Mouse (Mus musculus): ENCODE results near the gene Heg1. TPM values are rescaled to one million over a fixed set of nuclear protein-coding genes. Genes with fewer than 3 reads are reported as not detected.

The Heg1 gene
- polyA plus RNA-seq, 2 experiments from 2014 or later: 27.0 to 32.0 TPM

- ATAC-seq: no peak
These were observed 61.3 kb downstream of the Heg1 start for GRCm38 (mm10) chr16:33745457-33745856.

GRCm38 (mm10) chr16:33746074-33746676 lies 62.0 kb downstream of the Heg1 start:
- ATAC-seq: no peak

GRCm38 (mm10) chr16:33747346-33747954 lies 63.3 kb downstream of the Heg1 start:
- peak; percentile 57 for ATAC-seq

GRCm38 (mm10) chr16:33747994-33748393 lies 63.8 kb downstream of the Heg1 start:
- no peak for ATAC-seq

GRCm38 (mm10) chr16:33751152-33751551 lies 67.0 kb downstream of the Heg1 start:
- peak; percentile 5 for ATAC-seq

- peak; percentile 84 for ATAC-seq
These were observed 67.4 kb downstream of the Heg1 start for GRCm38 (mm10) chr16:33751590-33751989.

GRCm38 (mm10) chr16:33752904-33753578 lies 68.9 kb downstream of the Heg1 start:
- ATAC-seq: no peak

GRCm38 (mm10) chr16:33755293-33755692 lies 71.1 kb downstream of the Heg1 start:
- ATAC-seq: no peak

GRCm38 (mm10) chr16:33755961-33756360 lies 71.8 kb downstream of the Heg1 start:
- ATAC-seq: no peak

GRCm38 (mm10) chr16:33756396-33756795 lies 72.2 kb downstream of the Heg1 start:
- ATAC-seq: no peak

- no peak for ATAC-seq
These were observed 75.0 kb downstream of the Heg1 start for GRCm38 (mm10) chr16:33759207-33759606.

- no peak for ATAC-seq
These were observed 76.4 kb downstream of the Heg1 start for GRCm38 (mm10) chr16:33760542-33760941.

- ATAC-seq: no peak
These were observed 76.8 kb downstream of the Heg1 start for GRCm38 (mm10) chr16:33760996-33761395.

GRCm38 (mm10) chr16:33764501-33765193 lies 80.5 kb downstream of the Heg1 start:
- ATAC-seq: no peak

- ATAC-seq: no peak
These were observed 81.3 kb downstream of the Heg1 start for GRCm38 (mm10) chr16:33765477-33765876.

GRCm38 (mm10) chr16:33766309-33766708 lies 82.1 kb downstream of the Heg1 start:
- ATAC-seq: no peak

GRCm38 (mm10) chr16:33766757-33767156 lies 82.6 kb downstream of the Heg1 start:
- no peak for ATAC-seq

- ATAC-seq: no peak
These were observed 84.5 kb downstream of the Heg1 start for GRCm38 (mm10) chr16:33768491-33769278.

GRCm38 (mm10) chr16:33769848-33770247 lies 85.7 kb downstream of the Heg1 start:
- ATAC-seq: peak; percentile 93

- ATAC-seq: no peak
These were observed 86.7 kb downstream of the Heg1 start for GRCm38 (mm10) chr16:33770778-33771454.

GRCm38 (mm10) chr16:33772809-33773208 lies 88.6 kb downstream of the Heg1 start:
- ATAC-seq: no peak

GRCm38 (mm10) chr16:33774972-33775371 lies 90.8 kb downstream of the Heg1 start:
- ATAC-seq: no peak
